Mouse (Mus musculus) ovary, postnatal 36 days (tissue): Measurements from ENCODE around the gene Rhof.

Source experiments
- DNase-seq: peaks from one replicate; pipeline ENCODE4 v3.0.0; 2022; ENCODE audit warnings: low spot score, mixed read lengths

Gene Rhof

DNA sequence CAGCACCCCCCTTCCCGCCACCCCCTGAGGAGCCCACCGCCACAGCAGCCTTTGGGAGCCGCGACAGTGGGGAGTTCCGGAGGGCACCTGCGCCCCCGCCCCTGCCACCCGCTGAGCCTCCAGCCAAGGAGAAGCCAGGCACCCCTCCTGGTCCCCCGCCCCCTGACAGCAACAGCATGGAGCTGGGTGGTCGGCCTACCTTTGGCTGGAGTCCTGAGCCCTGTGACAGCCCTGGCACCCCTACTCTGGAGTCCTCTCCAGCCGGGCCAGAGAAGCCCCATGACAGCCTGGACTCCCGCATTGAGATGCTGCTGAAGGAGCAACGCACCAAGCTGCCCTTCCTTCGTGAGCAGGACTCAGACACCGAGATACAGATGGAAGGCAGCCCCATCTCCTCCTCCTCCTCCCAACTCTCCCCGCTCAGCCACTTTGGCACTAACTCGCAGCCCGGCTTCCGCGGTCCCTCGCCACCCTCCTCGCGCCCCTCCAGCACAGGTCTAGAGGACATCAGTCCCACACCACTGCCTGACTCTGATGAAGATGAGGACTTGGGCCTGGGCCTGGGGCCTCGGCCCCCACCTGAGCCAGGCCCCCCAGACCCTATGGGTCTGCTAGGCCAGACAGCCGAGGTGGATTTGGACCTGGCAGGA is 15.7 kb upstream of the Rhof start:
- DNase-seq, result no peak

DNA sequence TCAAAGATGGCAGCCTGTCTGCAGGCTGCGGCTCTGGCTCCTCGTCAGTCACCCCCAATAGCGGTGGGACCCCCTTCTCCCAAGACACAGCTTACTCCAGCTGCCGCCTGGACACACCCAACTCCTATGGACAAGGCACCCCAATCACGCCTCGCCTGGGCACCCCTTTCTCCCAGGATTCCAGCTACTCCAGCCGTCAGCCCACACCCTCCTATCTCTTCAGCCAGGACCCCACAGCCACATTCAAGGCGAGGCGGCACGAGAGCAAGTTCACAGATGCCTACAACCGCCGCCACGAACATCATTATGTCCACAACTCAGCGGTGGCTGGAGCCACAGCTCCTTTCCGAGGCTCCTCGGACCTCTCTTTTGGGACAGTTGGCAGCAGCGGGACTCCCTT is 15.1 kb upstream of the Rhof start:
- no peak for DNase-seq

DNA sequence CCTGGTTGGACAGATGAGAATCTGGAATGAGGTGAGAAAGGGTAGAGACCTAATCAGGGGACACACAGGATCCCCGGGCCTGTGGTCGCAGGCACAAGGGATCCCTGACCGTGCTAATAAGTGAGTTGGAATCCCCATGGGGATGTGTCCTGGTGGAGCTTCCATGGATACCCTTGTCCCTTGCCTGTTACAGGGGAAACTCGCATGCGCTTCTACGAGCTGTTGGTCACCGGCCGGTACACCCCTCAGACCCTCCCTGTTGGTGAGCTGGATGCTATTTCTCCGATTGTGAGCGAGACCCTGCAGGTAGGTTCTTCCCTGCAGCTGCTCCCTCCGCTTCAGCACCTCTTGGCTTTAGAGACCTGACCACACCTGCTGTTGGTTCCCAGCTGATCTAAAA is 13.9 kb upstream of the Rhof start:
- DNase-seq, result no peak

DNA sequence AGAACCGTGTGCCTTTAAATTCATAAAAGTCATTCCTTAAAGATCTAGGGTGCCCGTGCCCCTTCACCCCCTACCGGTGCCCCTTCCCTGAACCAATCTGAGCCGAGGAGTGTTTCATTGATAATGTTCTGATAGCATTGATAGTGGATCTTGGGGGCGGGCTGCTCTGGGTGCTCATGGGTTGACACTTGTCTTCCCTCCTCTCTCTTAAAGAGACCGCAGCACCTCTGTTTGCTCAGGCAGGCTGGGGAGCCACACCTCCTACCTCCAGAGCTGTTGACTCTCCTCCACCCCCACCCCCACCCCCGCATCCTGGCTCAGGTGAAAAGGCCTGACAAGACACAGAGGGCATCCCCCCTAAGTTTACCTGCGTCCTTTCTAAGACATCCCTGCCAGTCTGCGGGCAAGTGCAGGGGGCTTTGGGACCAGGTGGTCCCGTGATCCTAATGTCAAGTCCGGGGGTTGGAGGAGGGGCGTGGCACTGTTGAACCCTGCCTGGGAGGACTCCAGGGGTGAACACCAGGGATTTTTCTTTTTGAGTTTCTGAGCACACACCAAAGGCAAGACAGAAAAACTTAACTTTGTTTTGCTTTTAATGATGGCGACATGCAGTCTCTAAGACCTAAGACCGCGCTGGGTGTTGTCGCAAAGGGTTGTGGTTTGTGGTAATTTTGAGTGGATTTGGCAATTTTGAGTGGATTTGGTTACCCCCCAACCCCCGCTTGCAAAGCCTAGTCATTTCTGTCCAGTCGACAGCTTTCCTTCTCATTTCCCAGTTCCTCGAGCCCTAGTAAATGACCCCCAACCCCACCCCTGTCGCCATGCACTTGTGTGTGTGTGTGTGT is 12.5 kb upstream of the Rhof start:
- no peak for DNase-seq

DNA sequence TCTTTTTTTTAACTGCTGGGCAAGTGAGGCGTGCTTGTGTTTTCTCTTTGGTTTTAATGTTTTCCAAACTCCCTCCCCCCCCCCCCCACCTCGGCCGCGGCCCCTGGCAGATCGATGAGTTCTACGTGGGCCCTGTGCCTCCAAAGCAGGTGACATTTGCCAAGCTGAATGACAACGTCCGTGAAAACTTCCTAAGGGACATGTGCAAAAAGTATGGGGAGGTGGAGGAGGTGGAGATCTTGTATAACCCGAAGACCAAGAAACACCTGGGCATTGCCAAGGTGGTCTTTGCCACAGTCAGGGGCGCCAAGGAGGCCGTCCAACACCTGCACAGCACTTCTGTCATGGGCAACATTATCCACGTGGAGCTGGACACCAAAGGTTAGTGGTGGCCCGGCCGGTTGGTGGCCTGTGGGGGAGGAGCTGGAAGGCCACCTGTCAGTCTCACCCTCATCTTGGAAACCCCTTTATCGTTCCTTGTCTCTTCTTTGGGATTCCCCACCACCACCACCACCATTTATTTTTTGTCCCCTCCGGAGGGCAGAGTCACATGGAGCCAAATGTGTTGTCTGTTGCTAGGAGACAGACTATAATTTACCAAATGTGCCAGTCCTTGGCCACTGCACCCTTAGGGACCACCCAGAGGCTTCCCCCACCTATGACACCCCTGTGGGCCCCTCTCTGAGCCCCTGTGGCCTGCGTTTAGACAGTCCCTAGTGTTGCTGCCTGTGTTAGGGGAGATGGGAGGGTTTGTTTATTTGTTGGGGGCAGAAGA is 11.7 kb upstream of the Rhof start:
- DNase-seq, result no peak

DNA sequence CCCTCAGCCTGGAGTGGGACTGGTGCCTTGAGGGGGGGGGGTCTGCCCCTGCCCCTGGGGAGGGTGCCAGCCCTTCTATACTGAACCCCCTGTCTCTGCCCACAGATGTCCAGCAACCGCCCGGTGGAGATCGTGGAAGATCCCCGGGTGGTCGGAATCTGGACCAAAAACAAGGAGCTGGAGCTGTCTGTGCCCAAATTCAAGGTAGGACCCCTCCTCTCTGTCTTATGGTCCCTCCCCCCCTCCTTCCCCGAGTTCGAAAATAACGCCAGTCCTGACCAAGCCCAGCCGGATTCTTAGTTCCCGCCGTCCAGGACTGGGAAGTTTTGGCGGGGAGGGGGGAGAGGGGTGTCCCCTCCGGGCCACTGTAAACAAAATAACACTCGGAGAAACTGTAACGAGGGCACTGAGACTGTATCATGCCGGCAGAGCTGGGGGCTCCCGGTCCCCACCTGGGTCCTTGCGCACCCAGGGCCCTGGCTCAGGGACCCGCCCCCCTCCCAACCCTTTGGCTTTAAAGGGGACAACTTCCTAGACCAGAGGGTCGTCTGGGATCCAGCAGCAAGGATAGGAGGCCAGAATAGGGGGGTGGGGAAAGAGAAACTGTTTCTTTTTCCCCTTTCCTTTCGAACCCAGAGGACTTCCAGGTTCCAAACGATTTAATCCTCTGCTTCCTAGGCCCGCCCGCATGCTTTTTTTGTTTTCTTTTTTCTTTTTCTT is 10.9 kb upstream of the Rhof start:
- no peak for DNase-seq

DNA sequence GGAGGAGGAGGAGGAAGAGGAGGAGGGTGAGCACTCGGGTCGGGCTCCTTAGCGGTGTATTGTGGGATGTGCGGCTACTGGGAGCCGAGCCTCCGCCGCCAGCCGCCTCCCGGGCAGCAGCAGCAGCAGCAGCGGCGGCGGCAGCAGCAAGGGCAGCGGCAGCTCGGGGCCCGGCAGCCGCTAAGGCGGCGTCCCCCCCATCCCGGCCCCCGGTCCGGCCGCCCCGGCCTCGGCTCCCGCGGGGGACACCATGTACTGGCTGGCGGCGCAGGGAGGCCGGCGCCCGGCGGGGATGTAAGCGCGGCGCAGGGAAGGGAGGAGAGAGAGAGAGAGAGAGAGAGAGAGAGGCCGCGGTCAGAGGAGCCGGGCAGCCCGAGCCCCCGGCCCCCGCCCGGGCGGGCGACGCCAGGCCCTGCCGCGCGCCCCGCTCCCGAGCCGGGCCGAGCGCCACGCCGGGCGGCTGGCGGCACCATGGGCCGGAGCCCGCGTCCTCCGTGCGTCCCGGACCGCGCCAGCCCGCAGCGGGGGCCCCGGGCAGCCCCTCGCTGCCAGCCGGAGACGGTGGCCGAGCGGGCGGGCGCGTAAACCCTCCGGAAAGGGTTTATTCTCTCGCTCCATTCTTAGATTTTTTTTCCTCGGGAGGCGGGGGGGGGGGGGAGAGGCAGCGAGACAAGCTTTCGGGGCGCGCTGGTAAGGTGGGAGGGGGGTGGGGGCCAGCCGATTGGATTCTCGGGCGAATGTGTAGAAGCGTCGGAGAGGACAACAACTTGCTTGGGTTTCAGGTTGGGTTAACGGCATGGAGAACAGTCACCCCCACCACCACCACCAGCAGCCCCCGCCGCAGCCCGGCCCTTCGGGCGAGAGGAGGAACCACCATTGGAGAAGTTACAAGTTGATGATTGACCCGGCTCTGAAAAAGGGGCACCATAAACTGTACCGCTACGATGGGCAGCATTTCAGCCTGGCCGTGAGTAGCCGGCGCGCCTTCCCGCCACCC is 10.0 kb upstream of the Rhof start, which contains the start of gene Setd1b:
Setd1b (plus strand) TSS at position 33 of the 997 bp plus-strand sequence.
- peak; percentile 67 for DNase-seq

DNA sequence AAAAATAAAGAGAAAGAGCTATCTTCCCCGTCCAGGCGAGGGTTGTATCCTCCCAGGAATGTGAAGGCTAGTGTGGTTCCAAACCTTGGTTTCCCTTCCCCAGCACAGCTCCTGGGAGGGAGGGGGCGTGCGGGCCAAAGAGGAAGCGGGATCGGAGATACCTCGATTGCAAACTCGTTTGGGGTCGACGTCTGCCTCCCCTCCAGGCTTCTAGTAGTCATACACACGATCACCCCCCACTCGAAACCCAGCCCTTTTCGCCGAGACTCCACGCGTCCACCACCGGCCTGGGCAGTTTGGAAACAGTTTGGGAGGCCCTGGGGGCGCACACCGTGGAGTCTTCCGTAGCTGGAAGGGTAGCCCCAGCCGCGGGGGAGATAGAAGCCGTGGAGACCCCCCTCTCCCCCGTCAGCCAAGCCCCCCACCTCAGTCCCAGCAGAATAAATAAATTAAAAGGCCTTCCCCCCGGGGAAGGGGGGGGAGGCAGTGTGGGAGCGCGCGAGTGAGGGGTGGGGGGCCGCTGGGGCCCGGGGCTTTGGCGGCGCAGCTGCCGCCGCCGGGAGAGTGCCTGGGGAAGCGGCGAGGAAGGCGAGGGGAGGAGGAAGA is 9.2 kb upstream of the Rhof start:
- DNase-seq, result peak; percentile 68

DNA sequence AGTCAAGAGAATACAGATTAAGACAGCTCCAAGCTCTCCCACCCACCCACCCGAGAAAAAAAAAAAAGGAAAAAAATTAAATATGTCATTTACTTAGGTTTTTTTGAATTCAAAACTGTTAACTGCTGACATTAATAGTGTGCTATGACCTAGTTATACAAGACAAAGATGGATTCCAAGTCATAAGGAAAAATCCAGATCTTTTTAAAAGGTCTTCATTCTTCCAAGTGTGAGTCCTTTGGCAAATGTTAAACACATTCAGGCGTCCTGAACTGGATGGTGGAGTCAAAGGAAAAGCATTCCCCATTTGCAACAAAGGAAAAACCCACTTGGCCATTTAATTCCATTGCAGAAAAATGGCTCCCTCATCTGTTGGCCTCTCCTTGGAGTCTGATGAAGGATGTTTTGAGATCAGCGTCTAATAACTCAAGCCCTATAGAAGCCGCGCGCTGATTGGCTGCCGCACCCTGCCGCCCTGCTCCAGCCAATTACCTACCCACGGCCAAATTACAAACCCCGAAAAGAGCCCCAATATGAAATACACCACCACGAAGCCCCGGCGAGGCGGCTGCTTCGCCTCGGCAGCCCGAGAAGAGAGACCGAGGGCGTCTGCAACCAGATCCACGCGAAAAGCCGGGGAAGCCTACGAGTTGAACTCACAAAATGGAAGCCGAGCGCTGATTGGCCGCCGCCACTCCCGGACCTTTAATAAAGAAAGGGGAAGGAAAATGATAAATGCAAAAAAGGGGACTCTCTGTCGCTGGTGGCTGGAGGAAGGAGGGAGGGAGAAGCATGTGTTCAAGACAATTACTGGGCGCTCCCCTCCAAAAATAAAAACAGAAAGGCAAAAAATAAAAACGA is 8.4 kb upstream of the Rhof start:
- peak; percentile 89 for DNase-seq

DNA sequence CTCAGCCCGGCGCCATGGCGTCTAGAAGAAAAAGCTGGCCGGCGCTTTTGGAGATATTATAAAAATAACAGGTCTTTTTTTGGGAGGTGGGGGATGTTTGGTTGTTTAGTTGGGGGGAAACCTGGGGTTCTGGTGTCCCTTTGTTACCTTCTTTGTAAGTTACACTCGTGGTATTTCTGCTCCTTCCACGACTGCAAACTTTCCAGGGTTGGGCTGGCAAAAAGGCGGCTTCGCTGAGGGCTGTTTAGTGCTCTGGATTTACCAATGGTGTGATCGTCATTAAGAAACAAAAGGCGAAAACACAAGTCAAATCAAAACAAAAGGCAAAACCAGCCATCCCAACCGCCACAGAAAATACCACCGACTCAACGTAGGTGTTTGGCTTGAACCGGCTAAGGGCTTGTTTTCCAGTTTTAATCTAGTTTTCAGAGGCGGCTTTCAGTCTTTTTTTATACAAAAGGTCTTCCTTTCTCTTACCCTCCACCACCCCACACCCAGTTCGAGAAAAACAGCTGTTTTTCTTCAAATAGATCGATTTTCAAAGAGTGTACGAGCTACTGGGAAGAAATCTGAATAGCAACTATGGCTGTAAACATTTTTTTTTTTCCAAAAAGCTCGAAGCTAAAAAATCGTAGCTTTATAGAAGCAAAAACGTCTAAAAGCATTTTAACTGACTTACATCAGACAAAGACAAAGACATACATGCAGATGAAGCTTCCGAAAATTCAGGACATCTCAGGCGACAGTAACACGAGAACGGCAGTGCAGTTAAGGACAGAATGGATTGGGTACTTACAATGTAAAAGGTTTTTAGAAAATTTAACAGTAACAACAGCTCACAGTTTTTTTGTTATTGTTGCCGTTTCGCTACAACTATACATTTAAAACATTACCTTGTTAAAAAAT is 7.5 kb upstream of the Rhof start:
- DNase-seq, result no peak

DNA sequence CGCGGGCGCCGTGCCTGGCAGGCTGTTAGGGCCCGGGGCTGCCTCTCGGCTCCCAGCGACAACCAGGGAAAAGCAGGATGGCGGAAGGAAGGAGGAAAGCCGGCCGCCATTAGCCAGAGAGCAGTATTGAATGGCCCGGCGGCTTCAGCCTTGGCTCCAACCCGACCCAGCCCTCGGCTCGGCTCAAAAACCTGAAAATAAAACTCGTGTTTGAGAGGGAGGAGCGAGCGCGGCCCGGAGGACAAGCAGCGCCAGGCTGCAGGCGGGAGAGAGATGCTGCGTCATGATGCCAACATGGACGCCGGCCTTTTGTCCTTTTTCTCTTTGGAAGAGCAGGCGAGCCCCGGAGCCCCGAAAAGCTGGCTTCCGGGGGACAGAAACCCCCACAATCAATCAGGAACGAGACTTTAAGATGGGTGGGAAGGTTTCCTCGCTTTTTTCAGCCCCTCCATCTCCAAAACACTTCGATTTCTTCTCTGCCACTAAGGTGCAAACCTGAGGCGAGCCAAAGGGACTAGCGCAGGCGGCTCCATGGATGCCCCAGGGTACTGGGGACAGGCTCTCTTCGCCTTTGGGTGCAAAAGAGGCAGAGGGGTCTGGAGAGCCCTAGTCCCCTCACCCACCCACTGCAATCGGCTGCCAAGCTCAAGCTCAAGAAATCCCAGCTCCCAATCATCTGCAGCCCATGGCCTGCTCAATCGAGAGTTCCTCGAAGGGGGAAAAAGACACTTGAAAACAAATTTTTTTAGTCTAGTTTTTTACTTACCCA is 6.6 kb upstream of the Rhof start:
- DNase-seq, result peak; percentile 84

DNA sequence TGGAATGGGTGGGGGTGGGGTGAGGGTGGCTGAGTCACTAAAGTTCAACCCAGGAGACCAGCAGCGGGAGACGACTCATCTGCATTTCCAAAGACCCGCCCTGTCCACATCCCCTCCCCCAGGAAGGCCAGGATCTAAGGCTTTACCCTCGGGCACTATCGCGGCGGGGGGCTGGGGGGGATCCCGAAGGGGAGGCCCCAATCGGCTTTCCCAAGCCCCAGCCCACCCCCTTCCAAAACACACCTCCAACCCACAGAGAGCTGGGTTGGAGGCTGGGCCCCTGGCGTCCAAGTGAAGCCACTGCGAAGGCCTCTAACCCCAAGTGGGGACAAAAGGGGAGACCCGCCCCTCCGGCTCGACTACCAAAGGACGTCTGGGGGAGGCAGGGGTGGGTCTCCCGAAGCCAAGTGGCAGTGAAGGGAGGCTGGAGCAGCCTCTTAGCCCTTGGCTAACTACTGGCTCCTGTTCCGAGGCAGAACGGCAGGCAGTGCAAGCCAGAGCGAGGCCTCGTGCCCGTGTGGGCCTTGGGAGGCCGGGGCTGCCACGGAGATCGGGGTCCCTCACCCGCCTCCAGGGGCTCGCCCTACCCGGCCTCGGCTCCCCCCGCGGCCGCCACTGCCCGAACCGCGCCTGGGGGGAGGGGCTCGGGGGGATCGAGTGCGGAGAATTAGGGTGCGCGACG is 5.9 kb upstream of the Rhof start:
- peak; percentile 79 for DNase-seq

DNA sequence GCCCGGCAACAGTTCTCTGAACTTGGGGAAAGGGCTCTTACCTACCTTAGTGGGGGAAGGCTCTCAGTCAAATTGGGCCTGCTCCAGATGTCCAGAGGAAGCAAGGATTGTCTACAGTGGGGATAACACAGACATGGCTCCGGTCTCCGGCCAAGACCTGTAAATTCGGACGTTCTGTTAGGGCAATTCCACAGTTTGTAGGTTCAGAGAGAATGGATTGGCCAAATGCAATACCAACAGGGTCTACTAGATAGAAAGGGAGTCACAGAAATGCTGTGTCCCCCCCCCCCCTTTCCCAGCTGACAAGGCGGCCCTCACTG is 5.4 kb upstream of the Rhof start:
- DNase-seq, result no peak

DNA sequence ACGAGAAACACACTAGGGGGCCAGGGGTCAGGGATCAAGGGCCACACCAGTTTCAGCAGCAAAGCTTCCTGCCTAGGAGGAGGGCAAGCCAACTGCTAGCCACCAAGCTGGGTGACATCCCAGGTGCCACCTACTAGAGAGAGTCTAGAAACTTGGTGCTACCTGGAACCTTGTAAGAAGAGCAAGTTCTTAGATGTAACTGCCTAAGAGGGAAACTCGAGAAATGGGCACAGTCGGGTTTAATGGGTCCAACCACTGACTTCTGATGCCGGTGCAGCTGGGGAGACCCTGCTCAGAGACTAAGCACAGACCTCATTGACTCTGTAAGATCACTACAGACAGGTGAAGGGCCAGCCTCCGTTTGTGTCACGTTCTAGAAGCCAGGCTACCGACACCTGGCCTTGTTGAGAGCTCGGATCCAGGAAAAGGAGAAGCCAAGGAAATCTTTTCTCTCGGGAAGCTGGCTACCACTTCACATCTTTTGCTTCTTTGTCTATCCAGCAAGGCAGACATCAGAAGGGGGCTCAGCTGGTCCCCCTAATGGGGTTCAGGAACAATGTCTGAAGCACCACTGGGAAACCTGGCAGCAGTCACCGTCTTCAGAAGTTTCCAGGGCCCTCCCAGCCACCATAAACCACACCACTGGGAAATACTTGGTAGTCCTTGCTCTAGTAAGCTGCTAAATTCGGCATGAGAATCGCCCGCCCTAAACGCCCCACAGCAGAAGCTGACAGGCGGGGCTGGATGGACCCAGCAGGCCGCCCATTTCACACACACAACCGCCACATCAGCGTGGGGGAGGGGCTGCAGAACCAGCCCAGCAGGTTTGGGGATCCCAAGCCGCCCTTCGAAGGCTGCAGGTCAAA is 4.8 kb upstream of the Rhof start:
- DNase-seq, result peak; percentile 84

DNA sequence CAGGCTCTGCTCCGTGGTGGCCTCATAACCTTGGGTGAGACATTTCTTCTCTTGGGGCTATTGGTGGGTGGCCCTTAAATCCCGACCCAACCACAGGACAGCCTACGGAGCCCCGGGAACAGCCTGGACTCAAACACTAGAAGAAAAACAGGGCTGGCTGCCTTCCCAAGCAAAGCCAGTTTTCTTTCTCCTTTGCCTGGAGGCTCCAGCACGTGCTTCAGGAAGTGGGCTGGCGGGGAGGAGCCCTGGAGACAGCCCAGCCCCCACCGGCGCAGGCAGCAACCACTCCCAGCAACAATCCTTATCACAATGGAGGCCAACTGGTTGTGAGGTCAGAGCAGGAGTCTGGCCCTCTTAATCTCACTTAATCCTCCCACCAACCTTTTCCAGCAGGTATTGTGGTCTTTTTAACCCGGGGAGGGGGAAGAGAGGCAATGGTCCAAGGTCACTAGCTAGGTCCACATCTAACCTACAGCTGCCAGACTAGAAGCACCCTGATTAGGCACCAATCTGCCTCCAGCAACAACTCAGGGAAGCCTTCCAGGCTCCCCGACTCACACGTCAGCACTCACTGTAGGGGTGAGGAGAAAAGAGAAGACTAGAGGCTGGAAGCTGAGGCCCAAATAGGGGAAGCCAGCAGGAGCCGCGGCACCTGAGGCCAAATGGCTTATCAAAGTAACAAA is 4.0 kb upstream of the Rhof start:
- peak; percentile 93 for DNase-seq
